Mouse (Mus musculus): ENCODE measurements around the gene Inhbc.
"Not testable (repeated sequence)": the region's sequence is repeated elsewhere in the genome, so short reads cannot be mapped to it uniquely, and the experiment has no call there.

The Inhbc gene

GRCm38 (mm10) chr10:127326017-127326801 lies 44.0 kb downstream of the Inhbc start:
- peak; percentile 55 for DNase-seq (ENCODE audit: low spot score)

GRCm38 (mm10) chr10:127325454-127326016 lies 44.7 kb downstream of the Inhbc start:
- peak; percentile 52 for DNase-seq (ENCODE audit: low spot score)

GRCm38 (mm10) chr10:127324495-127324894 lies 45.7 kb downstream of the Inhbc start:
- peak; percentile 86 for DNase-seq (ENCODE audit: low spot score)

GRCm38 (mm10) chr10:127323131-127323855 lies 46.9 kb downstream of the Inhbc start:
- no peak for DNase-seq (ENCODE audit: low spot score)

- no peak for DNase-seq (ENCODE audit: low spot score)
Measured at GRCm38 (mm10) chr10:127322669-127323068, 47.6 kb downstream of the Inhbc start.

GRCm38 (mm10) chr10:127322178-127322577 lies 48.1 kb downstream of the Inhbc start:
- DNase-seq (ENCODE audit: low spot score) = peak; percentile 40

- DNase-seq (ENCODE audit: low spot score) = peak; percentile 63
Measured at GRCm38 (mm10) chr10:127321621-127322020, 48.6 kb downstream of the Inhbc start, which contains the start of gene Arhgap9. Gene Arhgap9 (plus strand): TSS chr10:127321964.

GRCm38 (mm10) chr10:127319969-127320368 lies 50.3 kb downstream of the Inhbc start:
- no peak for DNase-seq (ENCODE audit: low spot score)

- DNase-seq (ENCODE audit: low spot score) = no peak
Measured at GRCm38 (mm10) chr10:127318009-127318408, 52.2 kb downstream of the Inhbc start.

GRCm38 (mm10) chr10:127317277-127317676 lies 53.0 kb downstream of the Inhbc start:
- no peak for DNase-seq (ENCODE audit: low spot score)

- DNase-seq (ENCODE audit: low spot score) = not testable (repeated sequence)
Measured at GRCm38 (mm10) chr10:127314950-127315349, 55.3 kb downstream of the Inhbc start.

GRCm38 (mm10) chr10:127313516-127313915 lies 56.7 kb downstream of the Inhbc start:
- not testable (repeated sequence) for DNase-seq (ENCODE audit: low spot score)

- no peak for DNase-seq (ENCODE audit: low spot score)
Measured at GRCm38 (mm10) chr10:127312858-127313257, 57.4 kb downstream of the Inhbc start.

- peak; percentile 79 for DNase-seq (ENCODE audit: low spot score)
Measured at GRCm38 (mm10) chr10:127312356-127312676, 57.9 kb downstream of the Inhbc start.

GRCm38 (mm10) chr10:127311476-127312355 lies 58.5 kb downstream of the Inhbc start, which contains the start of gene Mars:
Gene Mars (minus strand): TSS chr10:127311786.
- peak; percentile 96 for DNase-seq (ENCODE audit: low spot score)

- DNase-seq (ENCODE audit: low spot score) = no peak
Measured at GRCm38 (mm10) chr10:127310523-127311475, 59.4 kb downstream of the Inhbc start.

- DNase-seq (ENCODE audit: low spot score) = not testable (repeated sequence)
Measured at GRCm38 (mm10) chr10:127309167-127309566, 61.1 kb downstream of the Inhbc start.
